Mouse (Mus musculus): ENCODE measurements at regions not wholly inside any gene's neighbourhood (a gene's known extent, or its start where the extent isn't known, plus 50 kb on each side); places are given as distances from the start of the nearest gene placed in this dataset.

DNA sequence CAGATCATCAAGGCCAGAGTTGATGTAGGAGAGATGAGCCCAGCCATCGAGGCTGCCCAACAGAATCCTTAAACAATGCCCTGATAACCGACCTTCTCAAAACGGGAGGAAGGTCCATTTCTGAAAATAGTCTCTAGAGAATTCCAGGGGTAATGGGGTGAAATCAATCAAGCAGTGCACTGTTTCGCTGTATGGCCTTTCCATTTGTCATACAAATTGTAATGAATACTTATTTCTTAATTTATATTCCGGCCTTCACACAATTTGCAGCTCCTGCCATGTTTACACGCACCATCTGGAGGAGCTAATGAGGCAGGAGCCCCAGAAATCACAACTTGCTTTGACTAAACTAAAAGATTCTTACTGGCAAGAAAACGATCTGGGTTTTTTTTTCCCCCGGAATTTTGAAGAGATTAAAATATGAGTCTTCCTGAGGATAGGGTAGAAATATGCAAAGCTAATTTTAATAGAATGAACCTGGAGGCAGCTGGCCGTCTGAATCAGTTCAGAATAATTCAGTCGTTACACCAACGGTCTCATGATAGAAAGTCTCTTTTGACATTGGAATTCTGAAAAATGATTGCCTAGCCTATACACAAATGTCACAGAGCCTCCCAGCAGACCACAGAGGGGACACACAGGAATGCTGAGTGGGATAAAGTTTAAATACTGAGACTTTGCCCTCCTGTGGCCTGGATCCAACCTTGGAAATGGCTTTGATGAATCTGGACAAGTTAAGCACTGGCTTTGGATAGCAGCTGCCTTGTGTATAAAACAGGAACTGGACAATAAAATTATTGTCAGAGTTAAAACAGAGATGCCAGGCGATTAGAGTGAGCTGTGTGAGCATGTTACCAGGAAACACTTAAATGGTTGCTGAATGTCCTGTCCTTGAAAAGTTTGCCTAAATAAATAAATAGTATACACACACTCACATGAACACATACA is 115.0 kb upstream of the Frem1 start:
- DNase-seq (ENCODE audit: low spot score in 2 of 2), result peak in 1 of 2 experiments; percentile 30

DNA sequence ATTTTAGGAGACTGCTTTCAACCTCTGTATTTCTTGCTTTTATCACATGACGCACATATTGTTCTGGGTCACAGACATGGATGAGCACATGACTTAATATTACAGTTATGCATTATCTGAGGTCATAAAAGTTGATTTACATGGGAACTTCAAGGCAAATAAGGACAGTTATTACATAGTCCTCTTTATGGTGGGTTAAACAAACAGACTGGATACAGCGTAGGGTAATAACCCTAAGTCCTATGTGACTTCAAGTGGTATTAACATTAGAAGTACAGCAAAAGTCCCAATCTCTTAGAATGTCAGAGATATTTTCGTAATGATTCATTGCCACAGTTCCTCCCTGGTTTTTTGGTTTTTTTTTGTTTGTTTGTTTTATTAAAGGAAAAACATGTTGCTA is 94.6 kb upstream of the Frem1 start:
- DNase-seq (ENCODE audit: low spot score in 2 of 2), result no peak

DNA sequence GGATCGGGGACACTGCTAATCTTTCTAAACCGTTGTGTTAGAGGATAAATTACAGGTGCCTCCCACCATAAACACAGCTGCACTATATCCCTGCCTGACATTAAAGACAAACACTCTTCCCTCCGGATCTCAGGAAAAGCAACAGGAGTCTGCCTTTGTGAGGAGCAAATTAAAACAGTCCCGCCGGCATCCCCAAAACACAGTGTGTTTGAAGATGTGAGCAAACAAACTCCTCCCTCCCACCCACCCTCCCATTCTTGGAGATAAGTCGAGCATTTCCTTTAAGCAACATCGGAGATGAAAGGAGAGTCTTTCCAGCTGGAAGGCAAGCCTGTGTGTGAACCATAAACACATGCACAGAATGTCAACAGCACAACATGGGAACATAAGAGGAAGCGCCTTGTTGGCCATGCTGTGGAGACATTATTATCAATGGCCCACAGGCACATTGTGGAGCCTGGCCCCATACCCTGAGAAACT is 93.6 kb upstream of the Frem1 start:
- DNase-seq (ENCODE audit: low spot score in 2 of 2), result no peak

DNA sequence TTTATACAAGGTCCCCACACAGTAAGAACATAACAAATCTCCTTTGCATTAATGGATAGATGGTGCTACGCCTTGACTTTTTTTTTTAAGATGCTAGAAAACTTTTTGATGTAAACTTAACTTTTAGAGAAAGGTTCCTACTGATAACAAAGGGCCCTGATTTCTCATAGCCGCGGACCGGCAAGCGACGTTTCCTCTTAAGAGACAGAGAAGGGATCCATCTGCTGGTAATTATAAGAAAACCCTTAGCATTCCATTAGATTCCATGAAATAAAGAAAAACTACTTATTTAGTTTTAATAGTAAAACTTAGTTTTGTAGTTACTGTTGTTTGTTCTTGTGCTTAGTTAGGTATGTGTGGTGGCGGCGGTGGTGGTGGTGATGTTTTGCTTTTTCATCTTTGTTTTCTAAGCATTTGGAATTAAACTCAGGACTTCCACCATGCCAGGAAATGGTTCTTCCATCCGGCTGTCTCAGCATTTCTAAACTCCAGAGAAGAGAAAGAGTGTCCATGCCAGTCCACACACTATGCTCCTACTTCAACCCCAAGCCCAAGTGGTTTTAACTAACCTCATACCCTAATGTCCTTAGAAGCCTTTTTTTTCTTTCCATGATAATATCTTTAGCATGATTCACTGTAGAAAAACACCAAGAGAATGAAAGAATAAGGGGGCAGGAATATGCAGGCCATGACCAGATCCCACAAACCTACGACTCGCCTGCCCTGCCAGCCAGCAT is 92.8 kb upstream of the Frem1 start:
- DNase-seq (ENCODE audit: low spot score in 2 of 2), result no peak

DNA sequence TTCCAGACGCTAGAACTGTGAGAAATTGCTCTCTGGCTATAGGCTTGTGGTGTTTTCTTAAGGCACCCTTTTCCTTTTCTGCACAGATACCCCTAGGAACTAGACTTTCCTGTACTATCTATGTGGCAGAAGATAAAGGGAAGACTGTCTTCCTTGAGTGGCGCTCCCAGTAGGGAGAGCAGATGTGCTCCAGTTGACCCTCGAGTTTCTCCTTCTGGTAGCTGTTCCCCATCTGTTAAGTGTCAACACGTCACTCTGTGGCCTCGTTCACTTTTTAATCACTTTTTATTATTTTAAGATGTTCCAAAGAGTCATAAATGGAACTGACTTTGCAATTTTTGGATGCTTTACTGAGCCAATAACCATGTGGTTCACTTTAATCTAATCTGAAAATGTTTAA is 89.6 kb upstream of the Frem1 start:
- no peak for DNase-seq (ENCODE audit: low spot score in 2 of 2)

DNA sequence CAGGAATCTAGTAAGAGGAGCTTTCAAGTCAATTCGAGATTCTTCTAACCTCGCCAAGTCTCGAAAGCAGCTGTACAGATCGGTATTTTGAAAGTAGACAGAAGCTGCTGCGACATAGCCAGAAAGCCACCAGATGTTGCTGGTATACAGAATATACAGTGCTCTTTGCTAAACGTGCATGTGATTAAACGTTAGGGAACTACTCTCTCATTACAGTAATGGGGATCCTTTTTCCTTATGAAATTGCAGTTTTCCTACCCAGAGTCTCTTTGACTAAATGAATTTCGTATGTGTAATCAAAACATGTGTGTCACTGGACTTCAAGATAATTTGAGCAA is 70.5 kb upstream of the Frem1 start:
- DNase-seq (ENCODE audit: low spot score in 2 of 2), result no peak

DNA sequence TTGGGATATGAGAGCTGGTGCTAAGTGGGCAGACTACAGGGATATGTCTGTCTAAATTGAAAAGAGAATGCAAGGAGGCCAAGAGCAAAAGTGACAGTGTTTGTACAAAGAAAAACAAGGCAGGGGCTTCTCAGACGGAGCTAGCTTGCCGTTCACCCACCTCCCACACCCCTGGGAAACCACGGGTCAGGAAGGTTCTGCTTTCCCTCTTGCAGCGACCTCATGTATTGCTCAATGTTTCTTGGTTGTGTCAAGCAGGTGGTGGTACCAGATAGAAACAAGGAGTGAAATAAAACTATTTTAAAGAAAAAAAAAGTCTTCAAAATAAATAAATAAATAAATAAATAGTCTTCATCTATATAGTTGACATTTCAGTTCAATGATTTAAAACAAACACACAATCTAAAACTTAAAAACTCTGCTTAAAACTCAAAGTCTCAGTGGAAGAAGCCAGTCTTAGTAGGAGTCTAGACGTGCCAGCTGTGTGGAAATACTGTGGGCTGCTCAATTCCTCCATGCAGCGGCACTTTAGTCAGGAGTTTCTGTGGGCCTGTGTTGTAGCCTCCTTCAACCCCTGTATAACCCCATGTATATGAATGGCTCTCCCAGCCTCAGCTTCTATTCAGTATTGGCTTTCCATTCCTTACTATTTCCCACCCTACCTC is 70.0 kb upstream of the Frem1 start:
- no peak for DNase-seq (ENCODE audit: low spot score in 2 of 2)

DNA sequence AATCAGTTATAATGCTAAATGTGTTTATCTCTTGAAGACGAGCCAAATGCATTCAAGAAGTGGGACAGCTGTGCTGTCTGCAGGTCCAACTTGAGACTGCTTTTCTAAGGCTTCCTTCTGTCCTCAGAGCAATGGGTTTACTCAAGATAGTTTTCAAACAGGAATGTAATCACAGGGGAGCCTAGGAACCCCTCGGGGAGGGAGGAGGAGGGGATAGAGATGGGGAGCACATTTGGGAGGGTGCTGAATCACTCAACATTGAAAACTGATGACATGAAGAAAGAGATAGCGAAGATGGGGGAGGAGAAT is 56.5 kb upstream of the Frem1 start:
- DNase-seq (ENCODE audit: low spot score in 2 of 2), result no peak

DNA sequence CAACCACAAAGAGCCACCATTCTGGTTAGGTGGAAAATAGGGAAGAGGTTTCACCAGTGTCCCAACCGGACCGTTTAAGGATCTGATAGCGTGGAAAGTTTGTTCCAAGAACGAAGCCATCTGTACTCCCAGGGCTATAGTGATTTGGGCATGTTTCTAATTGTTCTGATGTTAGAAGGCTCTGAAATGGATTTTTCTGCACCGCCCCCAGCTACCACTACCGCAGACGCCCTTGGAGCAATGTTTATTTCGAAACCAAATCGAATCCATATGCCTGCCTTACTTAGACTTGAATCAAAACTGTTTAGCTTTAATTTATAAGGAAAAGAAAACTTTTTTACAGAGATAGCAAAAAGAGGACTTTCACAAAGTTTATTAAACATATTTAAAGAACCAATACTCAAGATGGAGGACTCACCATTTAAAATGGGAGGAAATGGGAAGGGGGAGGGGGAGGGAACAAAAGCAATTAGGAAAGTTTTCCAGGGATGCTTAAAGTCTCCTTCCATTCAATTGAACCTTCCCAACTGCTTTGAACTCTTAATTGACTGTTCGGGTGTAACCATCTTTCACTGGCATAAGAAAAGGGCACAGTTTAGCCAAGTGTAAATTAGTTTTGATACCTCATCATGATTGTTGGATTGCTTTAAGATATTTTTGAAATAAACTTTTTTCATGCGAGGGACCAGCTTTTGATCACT is 56.0 kb upstream of the Frem1 start:
- DNase-seq (ENCODE audit: low spot score in 2 of 2), result no peak

DNA sequence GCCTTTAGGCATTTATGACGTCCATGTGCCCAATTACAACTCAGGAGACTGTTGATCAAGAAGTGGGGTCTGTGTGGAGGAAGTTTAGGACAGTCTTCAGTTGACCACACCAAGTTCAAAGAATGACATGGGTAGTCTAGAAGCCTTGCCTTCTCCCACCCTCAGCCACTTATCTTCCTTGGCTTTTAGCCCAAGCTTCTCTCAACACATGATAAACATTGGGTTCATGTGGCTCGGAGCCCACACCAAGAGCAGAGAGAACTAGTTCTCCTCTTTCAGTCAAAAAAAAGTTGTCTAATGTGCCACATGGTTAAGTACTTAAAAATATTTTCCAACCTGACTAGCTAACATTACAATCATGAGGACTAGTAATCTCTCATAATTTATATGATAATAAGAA is 55.0 kb upstream of the Frem1 start:
- DNase-seq (ENCODE audit: low spot score in 2 of 2), result no peak

DNA sequence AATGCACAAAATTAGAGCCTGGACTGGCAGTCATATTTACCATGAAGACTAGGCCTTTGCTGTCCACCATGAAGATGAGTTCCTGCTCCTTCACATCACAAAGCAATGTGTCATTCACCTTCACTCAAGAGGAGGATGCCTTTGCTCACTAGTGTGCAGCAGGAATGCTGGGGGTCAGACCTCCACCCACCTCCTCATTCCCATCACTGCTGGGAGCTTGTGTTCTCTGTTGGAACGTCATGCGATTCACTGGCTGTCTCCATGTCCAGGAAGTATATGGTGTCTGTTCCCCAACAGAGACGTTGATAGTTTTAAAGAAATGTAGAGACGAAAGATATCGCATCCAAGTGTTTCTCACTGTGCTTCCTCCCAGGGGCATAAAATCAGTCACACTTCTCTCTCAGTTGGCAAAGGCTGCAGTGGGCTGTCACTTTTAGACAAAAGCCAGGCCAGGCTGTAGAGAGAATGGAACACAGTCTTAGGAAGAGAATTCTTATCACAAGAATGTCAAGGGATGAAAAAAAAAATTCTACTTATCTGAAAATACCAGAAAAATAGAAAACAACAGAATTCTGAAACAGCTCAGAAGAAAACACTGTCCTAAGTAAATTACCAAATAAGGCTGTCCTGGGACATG is 52.0 kb upstream of the Frem1 start:
- DNase-seq (ENCODE audit: low spot score in 2 of 2), result no peak

DNA sequence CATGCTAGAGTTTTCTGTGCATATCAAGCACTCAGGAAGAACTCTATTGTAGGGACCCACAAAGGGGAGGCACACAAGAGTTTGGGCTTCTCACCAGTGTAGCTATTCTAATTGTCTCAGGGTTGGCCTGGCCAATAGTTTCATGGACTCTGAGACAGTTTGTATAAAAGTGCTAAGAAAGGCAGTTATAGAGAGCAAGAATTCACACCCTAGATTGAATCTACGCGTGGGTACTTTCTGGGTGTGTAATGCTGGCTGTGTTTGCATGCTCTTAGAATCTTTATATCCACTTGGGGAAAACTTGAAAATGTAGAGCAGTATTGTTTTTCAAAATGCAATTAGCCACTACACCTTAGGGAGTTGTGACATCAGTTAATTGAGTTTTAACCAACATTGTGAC is 50.8 kb upstream of the Frem1 start:
- no peak for DNase-seq (ENCODE audit: low spot score in 2 of 2)

DNA sequence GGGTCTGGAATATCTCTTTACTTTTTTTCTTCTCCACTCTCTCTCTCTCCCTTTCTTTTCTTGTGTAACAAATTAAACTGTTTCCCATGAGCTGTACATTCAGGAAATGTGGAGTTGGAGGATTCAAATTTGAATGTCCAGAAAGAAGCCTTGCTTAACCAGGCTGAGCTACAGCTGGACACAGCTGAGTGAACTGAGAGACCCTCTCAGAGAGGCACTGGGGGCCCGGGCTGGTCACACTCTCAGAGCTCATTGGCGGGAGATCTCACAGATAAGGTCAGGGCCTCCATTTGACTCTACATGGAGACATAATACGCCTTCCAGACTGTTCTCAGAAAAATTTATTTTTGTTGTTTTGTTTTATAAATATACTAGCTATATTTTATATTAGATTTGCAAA is 49.9 kb upstream of the Frem1 start:
- no peak for DNase-seq (ENCODE audit: low spot score in 2 of 2)

Data from layer of hippocampus, adult 18-20 months (tissue).